Mouse (Mus musculus): ENCODE results near the gene Gm10401.

DNA sequence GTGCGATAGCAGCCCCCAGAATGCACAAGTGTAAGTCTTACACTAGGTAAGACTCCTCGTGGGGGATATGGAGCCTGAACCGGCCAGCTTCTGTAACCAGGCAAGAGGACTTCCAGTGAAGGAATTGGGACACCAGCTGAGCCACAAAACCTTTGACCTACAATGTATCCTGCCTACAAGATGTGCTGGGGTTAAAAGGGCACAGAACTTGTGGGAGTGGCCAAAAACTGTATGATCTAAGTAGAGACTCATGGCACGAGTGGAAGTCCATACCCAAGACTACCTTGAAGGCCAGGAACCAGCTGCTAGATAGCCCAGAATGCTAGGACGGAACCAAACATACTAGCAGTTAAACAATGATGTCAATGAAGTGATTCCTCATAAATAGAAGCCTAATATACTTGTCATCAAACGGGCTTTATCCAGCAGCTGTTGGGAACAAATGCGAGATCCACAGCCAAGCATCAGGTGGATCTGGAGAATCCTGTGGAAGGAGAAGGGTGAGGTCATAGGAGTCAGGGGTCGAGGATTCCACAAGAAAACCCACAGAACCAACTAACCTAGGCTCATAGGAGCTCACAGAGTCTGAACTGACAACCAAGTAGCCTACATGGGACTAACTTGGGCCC is 37.9 kb downstream of the Gm10401 start:
- TF ChIP-seq CTCF (IDR thresholded peaks at IDR 0.05; ENCODE audit: borderline replicate concordance, control insufficient read depth, extremely low read depth, insufficient read depth, low read length, poor library complexity) (no peak), POLR2A (IDR thresholded peaks at IDR 0.05; ENCODE audit: control insufficient read depth, extremely low read depth, insufficient read depth, low read length, poor library complexity) (no peak)

All from thymus, adult 2 months (tissue).